Mouse (Mus musculus) intestine, embryonic 14.5 days (tissue): ENCODE measurements at regions not wholly inside any gene's neighbourhood (a gene's known extent, or its start where the extent isn't known, plus 50 kb on each side); places are given as distances from the start of the nearest gene placed in this dataset.

ENCODE experiments used
- ATAC-seq: fragments of 200-750 bp; cut with Nextera tagmentation; replicated peaks from 2 replicates; pipeline ENCODE4 v1.8.0; 2017; ENCODE audit warnings: low read depth, moderate number of reproducible peaks, moderate TSS enrichment, moderate library complexity; ENCODE audit not compliant: low FRiP score, low TSS enrichment
- DNase-seq: peaks from one replicate; pipeline ENCODE4 v3.0.0-alpha.2; 2018; ENCODE audit warnings: low spot score
- H3K27ac ChIP-seq: fragments of 300-500 bp; sonication (generic); 2 replicates; pipeline ENCODE4 v1.5.1; 2014; ENCODE audit warnings: low read depth, mild to moderate bottlenecking, control low read depth
- H3K27me3 ChIP-seq: fragments of 300-500 bp; sonication (generic); replicated peaks from 2 replicates; pipeline ENCODE4 v1.6.1; 2014; ENCODE audit warnings: low read length, control low read depth; ENCODE audit not compliant: control insufficient read depth, insufficient read depth
- H3K36me3 ChIP-seq: fragments of 300-500 bp; sonication (generic); 2 replicates; pipeline ENCODE4 v1.6.1; 2014; ENCODE audit warnings: low read length, control low read depth; ENCODE audit not compliant: control insufficient read depth, insufficient read depth
- H3K4me1 ChIP-seq: fragments of 300-500 bp; sonication (generic); replicated peaks from 2 replicates; pipeline ENCODE4 v1.6.1; 2014; ENCODE audit warnings: low read length, control low read depth, mixed read lengths; ENCODE audit not compliant: control insufficient read depth, insufficient read depth
- H3K4me2 ChIP-seq: fragments of 300-500 bp; sonication (generic); 2 replicates; pipeline ENCODE4 v1.6.1; 2014; ENCODE audit warnings: low read length
- H3K4me3 ChIP-seq: fragments of 300-500 bp; sonication (generic); 2 replicates; pipeline ENCODE4 v1.5.1; 2014; ENCODE audit warnings: low read depth, low read length, control low read depth, mixed read lengths
- H3K9ac ChIP-seq: fragments of 300-500 bp; sonication (generic); 2 replicates; pipeline ENCODE4 v1.6.1; 2014; ENCODE audit warnings: mild to moderate bottlenecking, low read length
- H3K9me3 ChIP-seq: fragments of 300-500 bp; sonication (generic); 2 replicates; pipeline ENCODE4 v1.6.1; 2016; ENCODE audit warnings: low read length, control low read depth; ENCODE audit not compliant: control insufficient read depth
- WGBS: fragments of 180-500 bp; shearing (Covaris S2); extraction: QIAGEN DNeasy Blood & Tissue Kit; methylation state at CpG from one replicate; pipeline ENCODE4 v1.1.7; 2014; 5-methylcytosine and 5-hydroxymethylcytosine counted together

GRCm38 (mm10) chr11:63353671-63354070 is 224.9 kb downstream of the Pmp22 start:
- DNase-seq (no peak), ATAC-seq (no peak)
- Histone ChIP-seq H3K4me3 (no peak overlapping the region), H3K9me3 (no peaks in the 10 kb centered on the region), H3K4me2 (no peak overlapping the region), H3K9ac (no peak overlapping the region), H3K4me1 (no peaks in the 10 kb centered on the region), H3K27me3 (no peaks in the 10 kb centered on the region), H3K27ac (no peak overlapping the region), H3K36me3 (no peaks in the 10 kb centered on the region)
- WGBS, result 88% methylated on average over 8 of the region's 8 CpGs

- Histone ChIP-seq H3K9ac (no peak overlapping the region), H3K9me3 (no peaks in the 10 kb centered on the region), H3K27me3 (no peaks in the 10 kb centered on the region), H3K4me1 (no peaks in the 10 kb centered on the region), H3K4me3 (no peak overlapping the region), H3K36me3 (no peaks in the 10 kb centered on the region), H3K27ac (no peak overlapping the region), H3K4me2 (no peak overlapping the region)
- ATAC-seq (no peak), DNase-seq (no peak)
- WGBS, result 65% methylated on average over 10 of the region's 10 CpGs
Observed at GRCm38 (mm10) chr11:63357772-63358344, 229.1 kb downstream of the Pmp22 start.

- DNase-seq (no peak), ATAC-seq (no peak)
- Histone ChIP-seq H3K4me2 (no peak overlapping the region), H3K4me3 (no peak overlapping the region), H3K36me3 (no peaks in the 10 kb centered on the region), H3K4me1 (no peaks in the 10 kb centered on the region), H3K9ac (no peak overlapping the region), H3K9me3 (no peaks in the 10 kb centered on the region), H3K27ac (no peak overlapping the region), H3K27me3 (no peaks in the 10 kb centered on the region)
- WGBS, result 92% methylated on average over 6 of the region's 6 CpGs
Observed at GRCm38 (mm10) chr11:63367756-63368265, 239.0 kb downstream of the Pmp22 start.

GRCm38 (mm10) chr11:63369475-63369874 is 240.7 kb downstream of the Pmp22 start:
- Histone ChIP-seq H3K36me3 (no peaks in the 10 kb centered on the region), H3K27me3 (no peaks in the 10 kb centered on the region), H3K4me1 (no peaks in the 10 kb centered on the region), H3K4me3 (no peak overlapping the region), H3K9me3 (no peaks in the 10 kb centered on the region), H3K4me2 (no peak overlapping the region), H3K9ac (no peak overlapping the region), H3K27ac (no peak overlapping the region)
- ATAC-seq (no peak), DNase-seq (no peak)
- WGBS, result 76% methylated on average over 2 of the region's 2 CpGs

GRCm38 (mm10) chr11:63376311-63376710 is 247.5 kb downstream of the Pmp22 start:
- Histone ChIP-seq H3K27me3 (no peaks in the 10 kb centered on the region), H3K27ac (no peak overlapping the region), H3K4me1 (no peaks in the 10 kb centered on the region), H3K4me3 (no peak overlapping the region), H3K36me3 (no peaks in the 10 kb centered on the region), H3K9ac (no peak overlapping the region), H3K4me2 (no peak overlapping the region), H3K9me3 (no peaks in the 10 kb centered on the region)
- DNase-seq, result no peak
- whole genome bisulfite sequencing, result 89% methylated on average over 3 of the region's 3 CpGs
- ATAC-seq, result no peak

- 70% methylated on average over 10 of the region's 10 CpGs for WGBS
- no peak for ATAC-seq
Observed at GRCm38 (mm10) chr11:63376991-63377390, 248.2 kb downstream of the Pmp22 start.

GRCm38 (mm10) chr11:63388247-63388646 is 259.5 kb downstream of the Pmp22 start:
- Histone ChIP-seq H3K4me3 (no peak overlapping the region), H3K27me3 (no peaks in the 10 kb centered on the region), H3K9ac (no peak overlapping the region), H3K36me3 (no peaks in the 10 kb centered on the region), H3K9me3 (no peaks in the 10 kb centered on the region), H3K27ac (no peak overlapping the region), H3K4me1 (no peaks in the 10 kb centered on the region), H3K4me2 (no peak overlapping the region)
- WGBS, result 72% methylated on average over 4 of the region's 4 CpGs
- ATAC-seq, result no peak
- DNase-seq, result no peak

More at GRCm38 (mm10) chr11:63376991-63377390, 248.2 kb downstream of the Pmp22 start:
- Histone ChIP-seq H3K27ac (no peak overlapping the region), H3K4me3 (no peak overlapping the region), H3K4me1 (no peaks in the 10 kb centered on the region), H3K9ac (no peak overlapping the region), H3K9me3 (no peaks in the 10 kb centered on the region), H3K27me3 (no peaks in the 10 kb centered on the region), H3K4me2 (no peak overlapping the region), H3K36me3 (no peaks in the 10 kb centered on the region)
- DNase-seq, result no peak

GRCm38 (mm10) chr11:63391478-63391877 is 262.7 kb downstream of the Pmp22 start:
- no peaks in the 10 kb centered on the region; the same call in 1 of the 2 replicates for H3K4me1 ChIP-seq
- no peak overlapping the region for H3K27ac ChIP-seq
- no peak overlapping the region for H3K9ac ChIP-seq
- H3K4me3 ChIP-seq, result no peak overlapping the region
- WGBS, result 63% methylated on average over 3 of the region's 3 CpGs
- no peaks in the 10 kb centered on the region for H3K36me3 ChIP-seq
- no peak for ATAC-seq
- no peaks in the 10 kb centered on the region for H3K9me3 ChIP-seq
- no peaks in the 10 kb centered on the region for H3K27me3 ChIP-seq
- H3K4me2 ChIP-seq, result no peak overlapping the region
- no peak for DNase-seq

- Histone ChIP-seq H3K27me3 (no peaks in the 10 kb centered on the region), H3K9ac (no peak overlapping the region), H3K4me3 (no peak overlapping the region), H3K9me3 (no peaks in the 10 kb centered on the region), H3K4me2 (no peak overlapping the region), H3K4me1 (no peaks in the 10 kb centered on the region; the same call in 1 of the 2 replicates), H3K36me3 (no peaks in the 10 kb centered on the region), H3K27ac (no peak overlapping the region)
- 61% methylated on average over 3 of the region's 3 CpGs for WGBS
- no peak for ATAC-seq
- DNase-seq, result no peak
Observed at GRCm38 (mm10) chr11:63392378-63392777, 263.6 kb downstream of the Pmp22 start.
